Mouse (Mus musculus) limb, embryonic 11.5 days (tissue): ENCODE data around the gene Kng1. TPM values are rescaled to one million over a fixed set of nuclear protein-coding genes. Genes with fewer than 3 reads are reported as not detected.
"Not testable (repeated sequence)": the region's sequence is repeated elsewhere in the genome, so short reads cannot be mapped to it uniquely, and the experiment has no call there.

Source experiments
- ATAC-seq: fragments of 200-750 bp; cut with Nextera tagmentation; 2 replicates; pipeline ENCODE4 v1.8.0; 2017; ENCODE audit warnings: low read depth; ENCODE audit not compliant: insufficient number of reproducible peaks, low FRiP score, low TSS enrichment
- DNase-seq: peaks from one replicate; pipeline ENCODE4 v3.0.0-alpha.2; 2015; ENCODE audit warnings: low spot score
- H3K27ac ChIP-seq: fragments of 300-500 bp; sonication (generic); replicated peaks from 2 replicates; pipeline ENCODE4 v1.5.1; 2014; ENCODE audit warnings: low read depth, mild to moderate bottlenecking, low read length
- H3K27me3 ChIP-seq: fragments of 300-500 bp; sonication (generic); 2 replicates; pipeline ENCODE4 v1.6.1; 2014; ENCODE audit warnings: mild to moderate bottlenecking, low read length, mixed read lengths; ENCODE audit not compliant: control insufficient read depth, insufficient read depth
- H3K36me3 ChIP-seq: fragments of 300-500 bp; sonication (generic); 2 replicates; pipeline ENCODE4 v1.6.1; 2014; ENCODE audit warnings: mild to moderate bottlenecking, low read length, moderate library complexity, mixed read lengths; ENCODE audit not compliant: control insufficient read depth, insufficient read depth
- H3K4me1 ChIP-seq: fragments of 300-500 bp; sonication (generic); 2 replicates; pipeline ENCODE4 v1.6.1; 2014; ENCODE audit warnings: low read length, mixed read lengths; ENCODE audit not compliant: control insufficient read depth, insufficient read depth
- H3K4me2 ChIP-seq: fragments of 300-500 bp; sonication (generic); 2 replicates; pipeline ENCODE4 v1.6.1; 2014; ENCODE audit warnings: low read depth, mild to moderate bottlenecking, moderate library complexity; ENCODE audit not compliant: severe bottlenecking
- H3K4me3 ChIP-seq: fragments of 300-500 bp; sonication (generic); 2 replicates; pipeline ENCODE4 v1.5.1; 2014; ENCODE audit warnings: low read depth, low read length
- H3K9ac ChIP-seq: fragments of 300-500 bp; sonication (generic); 2 replicates; pipeline ENCODE4 v1.6.1; 2014; ENCODE audit warnings: mild to moderate bottlenecking, low read length
- H3K9me3 ChIP-seq: fragments of 300-500 bp; sonication (generic); 2 replicates; pipeline ENCODE4 v1.6.1; 2016; ENCODE audit warnings: low read length; ENCODE audit not compliant: control insufficient read depth
- whole genome bisulfite sequencing: fragments of 180-500 bp; shearing (Covaris S2); extraction: QIAGEN DNeasy Blood & Tissue Kit; methylation state at CpG from one replicate; pipeline ENCODE4 v1.1.7; 2014; 5-methylcytosine and 5-hydroxymethylcytosine counted together
- polyA plus RNA-seq: library from polyadenylated mRNA; unstranded; fragments of >200 nt; fragmentation: Nextera tagmentation; extraction: Ambion mirVana; gene quantifications from 2 replicates; pipeline ENCODE4 v1.2.1, GENCODE M21; 2014

The Kng1 gene
- polyA plus RNA-seq, 1 experiment from 2014 or later: 0.33 TPM

- DNase-seq (no peak), ATAC-seq (no peak)
- Histone ChIP-seq H3K4me3 (no peak overlapping the region), H3K9ac (no peak overlapping the region), H3K9me3 (no peaks in the 10 kb centered on the region), H3K27me3 (no peaks in the 10 kb centered on the region), H3K4me1 (no peaks in the 10 kb centered on the region), H3K4me2 (no peak overlapping the region), H3K36me3 (no peaks in the 10 kb centered on the region), H3K27ac (no peak overlapping the region)
- WGBS: 90% methylated on average over 5 of the region's 5 CpGs
Measured at GRCm38 (mm10) chr16:23030673-23031435, 26.8 kb upstream of the Kng1 start.

- no peak overlapping the region for H3K4me2 ChIP-seq
- ATAC-seq (no peak), DNase-seq (no peak)
- no peaks in the 10 kb centered on the region for H3K27me3 ChIP-seq
- WGBS: 89% methylated on average over 4 of the region's 4 CpGs
- no peak overlapping the region for H3K4me3 ChIP-seq
- H3K4me1 ChIP-seq: no peaks in the 10 kb centered on the region
- no peak overlapping the region for H3K9ac ChIP-seq
- no peak overlapping the region for H3K27ac ChIP-seq
- no peaks in the 10 kb centered on the region for H3K9me3 ChIP-seq
- H3K36me3 ChIP-seq: no peaks in the 10 kb centered on the region
Measured at GRCm38 (mm10) chr16:23033673-23034072, 24.0 kb upstream of the Kng1 start.

DNA sequence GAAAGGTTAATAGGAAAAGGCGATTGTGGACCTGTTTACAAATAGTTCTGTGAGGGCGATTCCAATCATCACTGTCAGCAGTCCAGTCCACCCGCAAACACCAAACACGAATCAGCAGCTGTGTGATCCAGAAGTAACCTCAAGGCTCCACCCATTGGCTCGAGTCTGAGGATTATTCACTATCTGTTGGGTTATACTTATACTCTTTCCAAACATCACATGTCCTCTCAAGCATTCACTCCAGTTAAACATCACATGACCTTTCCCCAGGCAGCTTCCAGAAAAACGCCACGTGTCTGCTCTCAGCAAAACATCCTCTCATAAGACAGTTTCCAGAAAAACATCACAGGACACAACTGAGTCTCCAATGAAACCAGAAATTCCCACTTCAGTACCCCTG lies 19.9 kb upstream of the Kng1 start:
- Histone ChIP-seq H3K4me3 (no peak overlapping the region), H3K4me1 (no peaks in the 10 kb centered on the region), H3K27me3 (no peaks in the 10 kb centered on the region), H3K36me3 (no peaks in the 10 kb centered on the region), H3K9me3 (no peaks in the 10 kb centered on the region), H3K27ac (no peak overlapping the region), H3K9ac (no peak overlapping the region), H3K4me2 (no peak overlapping the region)
- WGBS: 87% methylated on average over 7 of the region's 7 CpGs
- DNase-seq: no peak
- ATAC-seq: no peak

GRCm38 (mm10) chr16:23039281-23039680 lies 18.4 kb upstream of the Kng1 start:
- no peaks in the 10 kb centered on the region for H3K9me3 ChIP-seq
- H3K36me3 ChIP-seq: no peaks in the 10 kb centered on the region
- H3K4me3 ChIP-seq: no peak overlapping the region
- no peaks in the 10 kb centered on the region for H3K27me3 ChIP-seq
- DNase-seq (no peak), ATAC-seq (no peak)
- no peak overlapping the region for H3K4me2 ChIP-seq
- 95% methylated on average over 4 of the region's 4 CpGs for WGBS
- H3K4me1 ChIP-seq: no peaks in the 10 kb centered on the region
- no peak overlapping the region for H3K27ac ChIP-seq
- no peak overlapping the region for H3K9ac ChIP-seq

GRCm38 (mm10) chr16:23040876-23041275 lies 16.8 kb upstream of the Kng1 start:
- Histone ChIP-seq H3K27ac (no peak overlapping the region), H3K4me3 (no peak overlapping the region), H3K4me2 (no peak overlapping the region), H3K36me3 (no peaks in the 10 kb centered on the region), H3K9ac (no peak overlapping the region), H3K4me1 (no peaks in the 10 kb centered on the region), H3K27me3 (no peaks in the 10 kb centered on the region), H3K9me3 (no peaks in the 10 kb centered on the region)
- ATAC-seq (no peak), DNase-seq (no peak)
- WGBS: 11% methylated on average over 4 of the region's 4 CpGs

DNA sequence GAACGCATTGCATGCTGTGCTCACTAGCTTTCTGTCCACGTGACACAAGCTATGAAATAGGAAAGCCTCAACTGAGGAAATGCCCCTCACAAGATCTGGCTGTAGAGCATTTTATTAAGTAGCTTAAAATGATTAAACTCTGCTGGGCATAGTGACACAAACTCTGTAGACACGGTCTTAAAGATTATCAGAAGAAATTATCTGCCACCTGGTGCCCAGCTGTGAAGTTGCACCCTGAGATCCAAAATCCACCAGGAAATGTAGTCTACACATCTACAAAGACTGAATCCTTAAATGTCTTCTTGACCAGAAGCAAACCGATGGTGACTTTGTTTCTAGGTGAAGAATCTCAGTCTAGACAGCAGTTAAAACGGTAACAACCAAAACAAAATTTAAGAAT lies 11.3 kb upstream of the Kng1 start:
- ATAC-seq (no peak), DNase-seq (no peak)
- no peaks in the 10 kb centered on the region for H3K36me3 ChIP-seq
- no peak overlapping the region for H3K9ac ChIP-seq
- H3K4me1 ChIP-seq: no peaks in the 10 kb centered on the region
- H3K9me3 ChIP-seq: no peaks in the 10 kb centered on the region
- 69% methylated on average over 5 of the region's 5 CpGs for WGBS
- H3K27ac ChIP-seq: no peak overlapping the region
- no peaks in the 10 kb centered on the region for H3K27me3 ChIP-seq
- H3K4me3 ChIP-seq: no peak overlapping the region
- no peak overlapping the region for H3K4me2 ChIP-seq

DNA sequence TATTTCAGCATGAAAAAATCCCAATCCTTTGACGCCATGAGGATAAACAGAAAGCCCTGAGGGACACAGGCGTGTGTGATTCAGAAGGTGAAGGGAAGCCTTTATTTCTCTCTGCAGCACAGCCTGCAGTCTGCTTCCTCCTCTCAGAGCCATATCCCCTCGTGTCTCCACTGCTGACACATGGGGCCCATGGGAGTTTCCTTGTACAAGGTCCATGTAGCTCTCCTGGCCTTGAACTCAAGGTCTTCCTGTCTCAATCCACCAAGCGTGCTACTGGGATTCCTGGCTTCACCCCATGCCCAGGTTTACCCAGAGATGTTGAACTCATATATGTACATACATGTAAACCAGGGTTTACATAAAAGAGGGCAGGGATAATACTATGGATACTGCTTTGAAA lies 2.0 kb downstream of the Kng1 start:
- not testable (repeated sequence) for H3K9me3 ChIP-seq, H3K27me3 ChIP-seq, H3K4me2 ChIP-seq, H3K27ac ChIP-seq, H3K4me3 ChIP-seq, H3K36me3 ChIP-seq, DNase-seq, ATAC-seq, H3K4me1 ChIP-seq, H3K9ac ChIP-seq
- 72% methylated on average over 4 of the region's 4 CpGs for WGBS

DNA sequence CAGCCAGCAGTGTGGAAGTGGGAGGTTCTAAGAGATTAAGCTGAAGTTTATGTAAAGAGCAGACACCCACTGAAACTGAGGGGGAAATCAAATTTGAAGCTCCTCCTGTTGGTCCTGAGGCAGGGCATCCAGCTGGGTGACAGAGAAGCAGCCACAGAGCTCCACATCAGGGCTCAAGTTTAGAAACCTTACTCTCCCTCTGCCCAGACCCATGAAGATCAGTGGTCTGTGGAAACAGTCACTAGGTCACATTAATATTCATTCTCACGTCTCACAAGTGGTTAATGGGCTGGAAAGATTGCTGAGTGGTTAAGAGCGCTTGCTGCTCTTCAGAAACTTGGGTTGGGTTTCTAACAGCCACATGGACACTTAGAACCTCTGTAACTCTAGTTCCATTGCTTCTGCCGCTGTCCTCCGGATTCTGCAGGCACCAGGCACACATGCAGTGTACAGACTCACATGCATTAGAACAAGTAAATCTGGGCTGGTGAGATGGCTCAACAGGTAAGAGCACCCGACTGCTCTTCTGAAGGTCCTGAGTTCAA lies 3.2 kb downstream of the Kng1 start:
- not testable (repeated sequence) for H3K9me3 ChIP-seq, ATAC-seq, H3K4me2 ChIP-seq, H3K9ac ChIP-seq, H3K27me3 ChIP-seq, H3K4me1 ChIP-seq, DNase-seq, H3K27ac ChIP-seq, H3K36me3 ChIP-seq, H3K4me3 ChIP-seq
- 90% methylated on average over 5 of the region's 5 CpGs for WGBS

DNA sequence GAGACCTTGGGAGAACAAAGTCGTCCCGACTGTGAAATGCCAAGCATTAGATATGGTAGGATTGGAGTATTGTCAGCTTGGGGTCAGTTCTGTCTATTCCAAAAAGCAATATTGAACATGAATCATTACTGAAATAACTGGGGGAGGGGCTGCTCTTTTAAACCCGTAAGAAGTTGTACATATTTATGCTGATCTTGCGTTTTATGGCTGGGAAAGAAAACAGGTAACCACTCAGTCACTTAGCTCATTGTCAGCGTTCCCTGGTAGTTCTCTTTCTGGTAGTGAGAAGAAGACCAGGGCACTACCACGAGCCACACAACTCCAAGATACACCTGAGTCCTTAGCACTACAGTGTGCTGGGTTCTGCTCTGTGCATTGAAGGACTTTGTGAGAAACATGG lies 19.9 kb downstream of the Kng1 start:
- not testable (repeated sequence) for H3K27ac ChIP-seq, H3K36me3 ChIP-seq, DNase-seq, H3K9ac ChIP-seq, H3K4me2 ChIP-seq, H3K27me3 ChIP-seq, ATAC-seq, H3K4me3 ChIP-seq, H3K9me3 ChIP-seq, H3K4me1 ChIP-seq
- 88% methylated on average over 6 of the region's 6 CpGs for WGBS
